Mouse (Mus musculus) midbrain, postnatal 0 days (tissue): Measurements from ENCODE around the gene Cfap97. TPM values are rescaled to one million over a fixed set of nuclear protein-coding genes. Genes with fewer than 3 reads are reported as not detected.
"Not testable (repeated sequence)": the region's sequence is repeated elsewhere in the genome, so short reads cannot be mapped to it uniquely, and the experiment has no call there.

ENCODE experiments used
- ATAC-seq: fragments of 200-750 bp; cut with Nextera tagmentation; 2 replicates; pipeline ENCODE4 v1.8.0; 2017; ENCODE audit warnings: moderate number of reproducible peaks, mild to moderate bottlenecking, moderate TSS enrichment, moderate library complexity; ENCODE audit not compliant: low FRiP score
- DNase-seq: peaks from one replicate; pipeline ENCODE4 v3.0.0-alpha.2; 2015; ENCODE audit warnings: low spot score
- H3K27ac ChIP-seq: fragments of 300-500 bp; sonication (generic); 2 replicates; pipeline ENCODE4 v1.5.1; 2014; ENCODE audit warnings: low read depth, mild to moderate bottlenecking, low read length, mixed read lengths
- H3K27me3 ChIP-seq: fragments of 300-500 bp; sonication (generic); 2 replicates; pipeline ENCODE4 v1.6.1; 2014; ENCODE audit warnings: low read length, control low read depth, mixed read lengths; ENCODE audit not compliant: insufficient read depth
- H3K36me3 ChIP-seq: fragments of 300-500 bp; sonication (generic); 2 replicates; pipeline ENCODE4 v1.6.1; 2014; ENCODE audit warnings: low read length, control low read depth, mixed read lengths; ENCODE audit not compliant: insufficient read depth
- H3K4me1 ChIP-seq: fragments of 300-500 bp; sonication (generic); 2 replicates; pipeline ENCODE4 v1.6.1; 2014; ENCODE audit warnings: mild to moderate bottlenecking, control low read depth, antibody characterized with exemption, low read length, mixed read lengths; ENCODE audit not compliant: insufficient read depth
- H3K4me2 ChIP-seq: fragments of 300-500 bp; sonication (generic); 2 replicates; pipeline ENCODE4 v1.6.1; 2014; ENCODE audit warnings: low read depth, mild to moderate bottlenecking, low read length, mixed read lengths; ENCODE audit not compliant: poor library complexity, severe bottlenecking
- H3K4me3 ChIP-seq: fragments of 300-500 bp; sonication (generic); 2 replicates; pipeline ENCODE4 v1.5.1; 2014; ENCODE audit warnings: low read depth, mild to moderate bottlenecking, low read length, moderate library complexity
- H3K9ac ChIP-seq: fragments of 300-500 bp; sonication (generic); replicated peaks from 2 replicates; pipeline ENCODE4 v1.6.1; 2014; ENCODE audit warnings: mild to moderate bottlenecking, low read length, moderate library complexity, mixed read lengths; ENCODE audit not compliant: poor library complexity, severe bottlenecking
- H3K9me3 ChIP-seq: fragments of 300-500 bp; sonication (generic); 2 replicates; pipeline ENCODE4 v1.6.1; 2016; ENCODE audit warnings: low read length, control low read depth
- CTCF ChIP-seq: IDR thresholded peaks from 2 replicates; pipeline ENCODE4 v1.5.1; 2016; ENCODE audit warnings: antibody characterized with exemption, mild to moderate bottlenecking
- WGBS: fragments of 180-500 bp; shearing (Covaris S2); extraction: QIAGEN DNeasy Blood & Tissue Kit; methylation state at CpG from one replicate; pipeline ENCODE4 v1.1.7; 2014; 5-methylcytosine and 5-hydroxymethylcytosine counted together
- polyA plus RNA-seq: library from polyadenylated mRNA; unstranded; fragments of >200 nt; fragmentation: Nextera tagmentation; extraction: Ambion mirVana; gene quantifications from 2 replicates; pipeline ENCODE4 v1.2.1, GENCODE M21; 2015
- total RNA-seq: library from RNA; depleted of rRNA; stranded (reverse); fragments of >200 nt; gene quantifications from 2 replicates; pipeline ENCODE4 v1.2.3, GENCODE M21; 2014

The Cfap97 gene
- total and polyA plus RNA-seq, 2 experiments from 2014 or later, result 17.7 to 32.1 TPM

DNA sequence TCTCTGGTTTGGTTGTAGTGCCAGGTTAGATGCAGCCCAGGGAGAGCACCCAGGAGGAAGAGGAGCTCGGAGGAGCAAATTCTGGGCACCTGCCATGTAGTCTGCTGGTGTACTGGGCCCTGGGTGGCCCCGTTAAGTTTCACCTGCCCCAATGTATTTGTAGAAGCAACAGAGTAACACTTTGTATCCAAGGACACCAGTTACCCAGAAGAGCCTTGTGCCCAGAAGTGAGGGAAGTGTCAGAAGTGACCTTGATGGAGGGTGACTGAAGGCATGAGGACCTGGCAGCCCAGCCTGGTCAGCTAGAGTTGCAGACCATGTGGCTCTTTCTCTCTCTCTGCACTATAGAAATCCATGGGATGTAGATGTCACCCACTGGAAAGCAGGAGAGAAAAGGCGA, 69.0 kb downstream of the Cfap97 start:
- no peak for TF ChIP-seq CTCF
- no peak for ATAC-seq
- Histone ChIP-seq H3K9ac (no peak overlapping the region), H3K36me3 (no peaks in the 10 kb centered on the region), H3K4me1 (no peaks in the 10 kb centered on the region), H3K27me3 (no peaks in the 10 kb centered on the region), H3K4me3 (no peak overlapping the region), H3K9me3 (no peaks in the 10 kb centered on the region), H3K27ac (no peak overlapping the region), H3K4me2 (no peak overlapping the region)
- no peak for DNase-seq
- 84% methylated on average over 3 of the region's 3 CpGs for WGBS

DNA sequence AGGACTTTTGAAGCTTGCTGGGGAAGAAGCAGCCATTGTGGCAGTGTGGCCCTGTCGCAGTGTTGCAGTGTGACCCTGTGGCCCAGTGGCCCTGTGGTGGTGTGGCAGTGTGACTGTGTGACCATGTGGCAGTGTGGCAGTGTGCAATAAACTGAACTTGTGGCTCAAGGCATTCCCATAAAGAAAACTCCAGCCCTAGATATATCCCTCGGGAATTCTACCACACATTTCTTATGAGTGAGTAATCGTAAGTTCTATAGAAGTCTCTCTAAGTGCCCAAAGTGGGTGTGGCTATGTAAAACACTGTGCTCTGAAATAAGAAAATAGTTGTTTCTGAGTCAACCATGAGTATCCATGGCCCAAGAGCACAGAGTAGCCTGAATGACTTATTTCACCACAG, 73.9 kb downstream of the Cfap97 start:
- no peaks in the 10 kb centered on the region for H3K4me1 ChIP-seq
- TF ChIP-seq CTCF, result no peak
- H3K4me2 ChIP-seq, result no peak overlapping the region
- H3K36me3 ChIP-seq, result no peaks in the 10 kb centered on the region
- H3K27me3 ChIP-seq, result no peaks in the 10 kb centered on the region
- no peak for ATAC-seq
- H3K4me3 ChIP-seq, result no peak overlapping the region
- H3K9ac ChIP-seq, result no peak overlapping the region
- H3K27ac ChIP-seq, result no peak overlapping the region
- WGBS, result 76% methylated on average over 3 of the region's 3 CpGs
- DNase-seq, result no peak
- no peaks in the 10 kb centered on the region for H3K9me3 ChIP-seq

- Histone ChIP-seq H3K4me2 (no peak overlapping the region), H3K36me3 (no peaks in the 10 kb centered on the region), H3K4me1 (no peaks in the 10 kb centered on the region), H3K27me3 (no peaks in the 10 kb centered on the region), H3K4me3 (no peak overlapping the region), H3K27ac (no peak overlapping the region), H3K9me3 (no peaks in the 10 kb centered on the region), H3K9ac (no peak overlapping the region)
- ATAC-seq (no peak), DNase-seq (no peak)
- TF ChIP-seq CTCF, result no peak
- 91% methylated on average over 5 of the region's 5 CpGs for WGBS
Measured at GRCm38 (mm10) chr8:46226622-46227021, 75.1 kb downstream of the Cfap97 start.

GRCm38 (mm10) chr8:46231968-46232367, 80.4 kb downstream of the Cfap97 start:
- H3K9ac ChIP-seq, H3K4me2 ChIP-seq, H3K27me3 ChIP-seq, H3K4me1 ChIP-seq, H3K27ac ChIP-seq, H3K4me3 ChIP-seq, ATAC-seq, H3K9me3 ChIP-seq, H3K36me3 ChIP-seq, DNase-seq: not testable (repeated sequence)
- WGBS, result 86% methylated on average over 7 of the region's 7 CpGs

- no peak overlapping the region for H3K4me2 ChIP-seq
- TF ChIP-seq CTCF, result no peak
- DNase-seq (no peak), ATAC-seq (no peak)
- H3K4me1 ChIP-seq, result no peaks in the 10 kb centered on the region
- H3K9me3 ChIP-seq, result no peaks in the 10 kb centered on the region
- H3K27ac ChIP-seq, result no peak overlapping the region
- no peak overlapping the region for H3K9ac ChIP-seq
- H3K36me3 ChIP-seq, result no peaks in the 10 kb centered on the region
- 40% methylated on average over 8 of the region's 8 CpGs for WGBS
- no peak overlapping the region for H3K4me3 ChIP-seq
- H3K27me3 ChIP-seq, result no peaks in the 10 kb centered on the region
Measured at GRCm38 (mm10) chr8:46232798-46233197, 81.2 kb downstream of the Cfap97 start.

GRCm38 (mm10) chr8:46234736-46235135, 83.2 kb downstream of the Cfap97 start:
- Histone ChIP-seq H3K9me3 (no peaks in the 10 kb centered on the region), H3K36me3 (no peaks in the 10 kb centered on the region), H3K4me3 (no peak overlapping the region), H3K27me3 (no peaks in the 10 kb centered on the region), H3K27ac (no peak overlapping the region), H3K4me2 (no peak overlapping the region), H3K9ac (no peak overlapping the region), H3K4me1 (no peaks in the 10 kb centered on the region)
- ATAC-seq (no peak), DNase-seq (no peak)
- WGBS, result 87% methylated on average over 4 of the region's 4 CpGs
- no peak for TF ChIP-seq CTCF
